Mouse (Mus musculus): ENCODE measurements around the gene Syne1.

DNA sequence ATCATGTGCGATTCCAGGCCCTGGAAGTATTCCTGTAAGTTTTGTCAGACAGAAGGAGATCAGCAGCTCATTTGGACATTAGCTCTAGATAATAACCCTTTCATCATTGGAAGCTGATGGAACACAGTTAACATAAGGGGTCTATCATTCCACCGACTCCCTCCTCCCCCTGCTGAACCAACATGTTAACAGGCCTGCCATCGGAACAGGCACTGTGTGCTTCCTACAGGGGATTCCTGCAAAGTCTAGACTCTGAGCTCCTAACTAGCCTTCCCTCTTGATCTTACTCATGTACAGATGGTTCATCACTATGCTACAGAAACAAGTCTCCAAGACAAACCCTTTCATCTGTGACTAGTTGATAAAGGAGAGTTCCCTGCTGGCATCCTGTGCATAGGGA, 419.2 kb downstream of the Syne1 start:
- TF ChIP-seq POLR2A (IDR thresholded peaks at IDR 0.05; ENCODE audit: low read depth, low read length) (no peak), CTCF (IDR thresholded peaks at IDR 0.05; ENCODE audit: borderline replicate concordance, insufficient read depth, low read length) (no peak)
